Mouse (Mus musculus) layer of hippocampus, postnatal 14 days (tissue): ENCODE results near the gene Tent4a. TPM values are rescaled to one million over a fixed set of nuclear protein-coding genes. Genes with fewer than 3 reads are reported as not detected.
A peak's percentile ranks its signal among the peaks of the same experiment; 100 is the strongest.

Experiments
- DNase-seq, 2 experiments: peaks; one replicate each; pipeline ENCODE4 v3.0.0; 2021 to 2022; ENCODE audit warnings: low spot score in 2 of 2, mixed read lengths in 1 of 2
- total RNA-seq, 2 experiments: library from RNA; stranded (reverse); gene quantifications; 2 replicates each; pipeline ENCODE4 v1.2.3; 2021

Gene Tent4a
- total RNA-seq, 2 experiments from 2014 or later: 38.0 to 38.2 TPM

DNA sequence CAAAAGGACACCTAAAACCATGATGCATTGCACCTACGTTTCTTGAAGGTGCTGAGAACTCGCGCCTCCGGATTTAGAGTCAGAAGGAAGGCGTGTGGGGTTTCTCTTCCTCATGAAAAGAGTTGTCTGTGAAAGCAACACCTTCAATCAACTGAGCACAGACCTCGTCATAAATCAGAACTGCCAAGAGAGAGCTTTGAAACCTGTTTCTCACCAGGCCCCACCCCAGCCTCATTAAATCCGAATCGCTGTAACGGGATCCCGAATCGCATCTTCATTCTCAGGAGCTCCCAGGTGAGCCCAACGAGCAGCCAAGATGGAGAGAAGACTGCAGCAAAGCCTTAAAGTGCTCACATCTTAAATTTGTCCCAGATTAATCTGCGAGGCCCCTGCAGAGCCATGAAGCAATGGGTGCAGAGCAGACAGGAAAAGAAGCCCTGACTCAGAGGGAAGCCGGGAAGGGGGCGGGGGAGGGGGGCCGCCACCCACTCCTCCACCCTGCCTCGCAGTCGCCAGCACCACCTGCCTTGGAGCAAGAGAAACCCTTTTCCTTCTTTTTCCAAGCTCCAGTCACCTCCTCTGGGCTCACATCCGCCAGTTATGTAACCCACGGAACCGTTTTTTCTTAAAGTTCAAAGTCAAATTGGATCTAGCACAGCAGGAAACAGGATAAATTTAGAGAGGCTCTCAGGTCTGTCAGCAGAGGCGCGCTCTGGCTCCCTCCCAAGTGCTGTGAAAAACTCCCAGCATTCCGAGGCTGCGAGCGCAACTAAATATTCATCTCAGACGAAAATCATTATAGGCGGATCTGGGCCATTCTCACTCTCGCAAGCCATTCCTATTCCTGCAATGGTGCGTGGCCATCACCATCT, 52.5 kb downstream of the Tent4a start:
- peak; percentile 73 to 76 for DNase-seq

DNA sequence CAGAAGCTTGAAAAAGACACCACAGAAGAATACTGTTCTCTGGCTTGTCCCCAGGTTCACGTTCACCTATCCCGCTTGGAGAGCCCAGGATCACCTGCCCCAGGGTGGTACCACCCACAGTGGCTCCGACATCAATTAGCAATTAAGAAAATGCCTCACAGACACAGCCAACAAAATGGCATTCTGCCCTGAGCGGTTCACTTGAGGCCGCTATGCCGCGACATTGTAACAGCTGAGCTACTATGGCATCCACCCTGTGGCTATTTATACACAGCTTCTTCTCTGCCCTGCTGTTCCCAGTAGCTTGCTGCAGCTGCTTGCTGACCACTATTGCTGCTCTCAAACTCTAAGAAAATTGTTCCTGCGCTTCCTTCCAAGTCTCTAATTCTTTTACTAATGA, 53.4 kb downstream of the Tent4a start:
- DNase-seq: peak; percentile 45 to 59

DNA sequence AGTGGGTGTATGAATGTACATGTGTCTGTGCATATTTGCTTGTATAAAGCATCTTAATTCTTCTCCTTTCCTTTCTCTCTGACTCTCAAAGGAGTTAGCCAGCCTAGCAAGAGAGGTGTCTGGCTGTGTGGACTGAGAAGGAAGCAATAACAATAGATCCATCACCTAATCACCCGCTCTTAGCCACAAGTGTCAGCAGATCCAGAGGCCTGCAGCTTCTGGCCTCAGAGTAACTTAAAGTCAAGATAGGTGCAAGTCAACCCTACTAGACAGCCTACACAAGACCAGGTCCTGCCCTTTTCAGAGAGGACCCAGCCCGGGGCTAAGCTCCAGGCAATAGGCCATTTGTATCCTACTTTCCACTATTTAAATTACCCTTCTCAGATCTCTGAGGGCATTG, 54.5 kb downstream of the Tent4a start:
- DNase-seq: no peak

DNA sequence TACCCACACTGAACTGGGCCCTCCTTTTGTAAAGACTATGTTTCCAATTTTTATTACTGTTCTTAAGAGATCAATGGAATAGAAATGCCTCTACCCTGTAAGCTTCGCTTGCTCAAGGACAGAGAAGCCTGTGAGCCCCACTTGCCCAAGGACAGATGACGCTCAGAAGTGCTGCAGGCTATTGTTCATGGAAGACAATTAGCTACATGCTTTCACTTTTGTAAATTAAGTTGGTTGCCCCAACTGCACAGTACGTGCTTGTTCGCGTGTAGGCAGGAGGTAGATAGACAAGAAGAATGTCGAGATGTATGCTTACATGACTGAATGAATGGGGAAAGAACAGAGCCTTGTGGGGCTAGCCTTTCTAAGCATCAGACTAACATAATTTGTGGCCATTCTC, 55.7 kb downstream of the Tent4a start:
- no peak for DNase-seq

DNA sequence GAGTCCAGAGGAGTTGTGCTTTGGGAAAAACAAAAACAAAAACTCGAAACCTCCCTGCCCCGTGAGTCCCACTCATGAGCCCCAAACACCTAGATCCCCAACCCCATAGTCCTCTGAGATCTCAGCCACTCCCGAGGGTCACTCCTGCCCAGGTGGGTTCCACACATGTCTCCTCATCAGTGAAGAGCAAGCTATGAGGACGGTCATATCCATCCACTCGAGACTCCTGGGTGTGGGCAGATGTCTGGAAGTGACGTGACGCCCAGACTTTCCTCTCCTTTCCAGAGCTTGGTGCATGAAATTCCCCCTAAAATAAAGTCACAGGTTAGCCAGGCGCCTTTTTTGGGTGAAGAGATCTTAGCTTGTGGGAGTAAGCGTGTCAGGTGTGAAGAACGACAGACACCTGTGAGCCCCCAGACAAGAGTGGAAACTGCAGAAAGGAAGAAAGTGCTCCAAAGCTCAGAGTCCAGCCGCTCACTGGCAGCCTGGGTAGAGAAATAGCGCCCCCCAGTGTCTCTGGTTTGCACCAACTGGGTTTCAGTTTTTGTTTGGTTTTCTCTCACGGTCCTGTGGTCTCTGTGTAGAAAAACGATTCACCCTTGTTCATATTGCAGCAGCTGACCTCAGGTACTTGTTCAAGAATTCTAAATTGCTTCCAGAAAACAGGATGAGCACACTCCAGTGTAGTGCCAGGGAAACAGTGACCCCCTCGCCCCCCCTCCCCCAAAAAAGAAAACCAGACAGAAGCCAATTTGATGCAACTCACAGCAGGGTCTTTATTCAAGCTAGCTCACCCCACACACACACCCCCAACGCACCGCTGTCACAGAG, 73.6 kb downstream of the Tent4a start:
- peak; percentile 80 to 82 for DNase-seq

DNA sequence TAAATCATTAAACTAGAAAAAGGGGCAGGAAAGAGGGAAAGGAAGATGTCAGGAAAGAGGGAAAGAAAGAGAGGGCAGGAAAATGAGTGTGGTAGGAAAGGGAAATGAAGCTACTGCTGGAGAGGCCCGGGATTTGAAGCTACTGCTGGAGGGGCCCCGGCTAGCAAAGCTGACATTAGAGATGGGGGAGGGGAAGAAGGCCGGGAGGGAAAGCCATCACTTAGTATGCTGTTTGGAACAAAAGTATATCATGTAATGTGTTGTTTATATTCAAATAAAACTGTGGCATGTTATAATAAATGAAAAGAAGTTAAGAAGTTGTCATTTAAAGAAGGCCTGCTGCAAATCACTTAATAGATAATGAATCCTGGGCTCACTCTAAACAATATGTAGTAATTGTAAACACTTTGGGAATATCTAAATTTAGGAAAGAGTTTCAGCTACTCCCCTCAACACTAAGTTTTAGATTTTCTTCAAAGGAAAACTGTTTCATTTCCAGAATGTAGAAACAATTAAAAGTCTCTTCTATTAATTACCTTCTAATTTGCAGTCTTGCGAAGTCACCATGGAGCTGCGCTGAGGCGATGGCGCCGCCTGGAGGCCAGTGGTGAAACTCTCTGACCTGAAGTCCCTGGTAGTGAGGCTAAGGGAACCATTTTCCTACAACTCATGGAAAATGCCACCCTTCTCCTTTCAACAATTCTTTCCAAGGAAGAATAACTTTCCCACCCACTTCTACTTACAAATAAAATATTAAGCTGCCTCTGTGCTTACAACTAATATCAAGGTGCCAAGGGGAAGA, 74.6 kb downstream of the Tent4a start:
- DNase-seq: peak; percentile 74 to 89

DNA sequence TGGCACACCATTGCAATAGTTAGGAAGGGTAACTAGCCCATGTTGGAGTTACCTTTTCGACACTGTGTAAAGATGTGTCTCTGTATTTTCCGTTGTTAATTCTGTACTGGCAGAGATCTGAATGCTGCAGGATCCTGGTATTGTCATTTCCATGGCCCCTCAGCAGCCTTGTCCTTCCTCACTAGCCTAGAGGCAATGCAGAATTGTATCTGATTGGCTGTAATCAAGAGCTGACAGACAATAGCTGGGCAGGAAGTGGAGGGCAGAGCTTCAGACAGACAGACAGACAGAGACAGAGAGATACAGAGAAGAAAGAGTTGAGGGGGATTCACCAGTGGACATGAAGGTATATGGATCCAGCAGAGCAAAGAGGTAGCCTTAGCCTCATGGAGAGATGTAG, 75.5 kb downstream of the Tent4a start:
- DNase-seq: no peak

DNA sequence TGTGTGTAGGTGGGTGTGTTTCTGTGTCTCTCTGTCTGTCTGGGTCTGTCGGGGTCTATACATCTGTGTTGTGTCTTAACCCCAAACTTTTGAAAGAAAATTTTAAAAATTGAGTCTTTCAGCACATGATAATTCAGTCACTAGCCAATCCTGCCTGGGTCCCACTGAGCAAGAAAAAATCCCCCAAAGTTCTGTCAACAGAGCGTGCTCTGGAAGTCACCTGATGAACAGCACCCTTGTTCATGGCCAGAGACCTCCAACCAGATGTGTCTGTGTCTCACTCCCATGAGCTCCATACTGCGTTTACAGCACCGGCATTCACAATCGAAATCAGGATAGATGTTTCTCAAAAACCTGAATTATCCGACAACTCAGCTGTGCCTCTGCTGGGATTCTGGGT, 76.0 kb downstream of the Tent4a start:
- DNase-seq: no peak

DNA sequence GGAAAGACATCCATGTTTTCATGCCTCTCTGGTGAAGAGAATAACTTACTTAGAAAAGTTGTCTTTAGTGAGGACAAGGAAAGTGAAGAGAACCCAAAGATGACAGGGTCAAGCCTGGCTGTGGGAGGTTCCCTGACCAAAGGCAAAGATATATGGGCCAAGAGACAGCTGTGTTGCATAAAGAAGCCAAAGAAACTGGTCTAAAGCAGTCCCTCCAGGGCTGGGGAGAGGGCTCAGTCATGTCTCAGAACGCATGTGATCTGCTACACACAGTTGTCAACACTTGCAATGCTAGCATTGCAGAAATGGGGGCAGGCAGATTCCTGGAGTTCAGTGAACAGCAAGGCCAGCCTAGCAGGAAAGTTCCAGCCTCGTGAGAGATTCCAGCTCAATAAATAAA, 77.3 kb downstream of the Tent4a start:
- DNase-seq: no peak

DNA sequence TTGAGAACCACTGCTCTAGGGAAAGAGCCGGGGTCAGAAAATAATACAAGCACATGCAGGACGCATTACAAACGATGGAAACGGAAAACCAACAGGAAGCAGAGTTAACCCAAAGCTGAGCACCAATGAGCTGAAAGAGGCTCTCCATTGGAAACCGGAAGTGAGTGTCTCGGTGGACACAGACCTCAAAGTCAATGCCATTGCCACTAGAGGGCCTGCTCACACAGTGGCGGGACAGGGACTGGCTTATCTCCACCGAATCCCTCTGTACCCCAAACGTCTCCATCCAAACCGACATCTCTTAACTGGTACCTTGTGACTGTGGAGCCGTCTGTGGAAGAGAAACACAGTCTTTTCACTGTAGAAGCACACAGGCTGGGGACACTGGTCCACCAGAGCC, 77.8 kb downstream of the Tent4a start:
- no peak for DNase-seq

DNA sequence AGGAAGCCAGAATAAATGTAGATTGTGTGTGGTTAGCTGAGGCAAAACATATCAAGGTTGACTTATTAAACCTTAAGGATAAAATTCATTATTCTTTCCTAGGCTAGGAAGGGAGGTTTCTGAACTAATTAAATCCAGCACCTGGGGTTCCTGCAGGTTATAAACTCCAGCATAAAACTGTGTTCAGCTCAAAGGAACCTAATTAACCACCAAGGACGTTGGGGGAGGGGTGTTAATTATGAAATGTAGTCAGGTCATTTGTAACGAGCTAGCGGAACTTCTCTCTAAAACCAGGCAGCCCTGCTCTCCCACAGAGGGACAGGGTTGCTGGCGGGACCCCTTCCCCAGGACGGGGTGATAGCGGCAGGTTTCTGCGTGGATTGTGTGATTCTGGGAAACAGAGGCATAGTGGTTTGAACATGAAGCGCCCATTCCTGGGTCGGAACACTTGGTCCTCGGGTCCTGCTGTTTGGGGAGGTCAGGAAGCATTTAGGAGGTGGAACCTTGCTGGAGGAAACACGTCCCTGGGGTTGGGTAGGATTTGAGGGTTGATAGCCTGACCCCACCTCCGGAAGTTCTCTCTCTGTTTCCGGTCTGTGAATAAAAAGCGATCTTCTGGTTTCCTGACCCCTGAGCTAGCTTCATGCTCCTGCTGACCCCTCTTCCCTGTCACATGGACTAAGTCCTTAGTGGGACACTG, 78.8 kb downstream of the Tent4a start:
- DNase-seq: no peak

Other genes starting within 250 kb of the Tent4a start
- 10 to 100 TPM; 72.2 to 75.5 TPM for gene Nsun2, start 871 bp downstream of the Tent4a start, total RNA-seq
- 10 to 100 TPM; 17.0 to 17.3 TPM for gene Srd5a1, start 76.8 kb upstream of the Tent4a start, total RNA-seq
- 100 to 1,000 TPM; 183 to 189 TPM for gene Ube2ql1, start 205.3 kb upstream of the Tent4a start, total RNA-seq